ENCODE assay signal across 8 mouse cellular contexts in the genomic region with DNA sequence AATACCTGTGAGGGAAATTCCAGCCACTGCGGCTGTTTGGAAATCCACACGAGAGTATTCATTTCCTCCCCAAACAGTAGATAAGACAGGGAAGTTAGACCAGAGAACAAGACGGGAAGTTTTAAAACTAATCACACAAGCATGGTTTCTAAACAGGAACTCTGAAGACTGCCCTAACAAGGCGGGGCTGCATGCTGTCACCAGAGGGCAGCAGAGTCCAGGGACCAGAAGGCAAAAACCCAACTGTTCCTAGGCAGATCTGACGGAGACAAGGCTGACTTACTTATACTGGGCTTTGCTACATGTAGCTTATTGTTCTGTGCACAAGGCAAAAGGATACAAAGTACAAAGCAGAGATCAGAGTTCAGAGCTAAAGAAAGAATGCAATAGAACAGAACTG. TPM values are rescaled to one million over a fixed set of nuclear protein-coding genes. Genes with fewer than 3 reads are reported as not detected.
A peak's percentile ranks its signal among the peaks of the same experiment; 100 is the strongest.
DNase-seq lines count a peak whose midpoint lies in the region; ATAC-seq and TF ChIP-seq lines count a peak whose summit lies in the region.

No protein-coding gene starts in this region.

- H3K9me3 ChIP-seq in forebrain, postnatal 0 days (ENCODE audit: low read length) = no peaks in the 10 kb centered on the region
- no peaks in the 10 kb centered on the region for H3K9me3 ChIP-seq in forebrain, embryonic 16.5 days (ENCODE audit: control insufficient read depth, low read length)
- no peaks in the 10 kb centered on the region for H3K9me3 ChIP-seq in hindbrain, embryonic 15.5 days
- no peaks in the 10 kb centered on the region for H3K9me3 ChIP-seq in stomach, embryonic 16.5 days (replicated peaks; ENCODE audit: control insufficient read depth, low read length)

- TF ChIP-seq POLR2A in bone marrow, adult 2 months (IDR thresholded peaks at IDR 0.05; ENCODE audit: borderline replicate concordance, control insufficient read depth, low read depth, low read length) = no peak
- TF ChIP-seq POLR2A in embryonic fibroblast, embryonic 13.5 days (IDR thresholded peaks at IDR 0.05; ENCODE audit: low read depth, low read length) = no peak

- no peaks in the 10 kb centered on the region for H3K4me1 ChIP-seq in forebrain, postnatal 0 days (ENCODE audit: insufficient read depth)
- H3K4me1 ChIP-seq in forebrain, embryonic 16.5 days (replicated peaks; ENCODE audit: control insufficient read depth, insufficient read depth, low read length) = peaks cover under 1% of the 10 kb centered on the region
- H3K4me1 ChIP-seq in bone marrow, adult 2 months (ENCODE audit: control insufficient read depth, insufficient read depth, low read length) = no peaks in the 10 kb centered on the region; the same call in 1 of the 2 replicates
- 0 out of 2 replicates have a peak, but pooled peaks cover 2% of the 10 kb centered on the region for H3K4me1 ChIP-seq in embryonic fibroblast, embryonic 13.5 days (ENCODE audit: control insufficient read depth, insufficient read depth, low read length)
- H3K4me1 ChIP-seq in hindbrain, embryonic 15.5 days (replicated peaks) = no peaks in the 10 kb centered on the region
- H3K4me1 ChIP-seq in stomach, embryonic 16.5 days (ENCODE audit: control insufficient read depth, insufficient read depth, low read length) = no peaks in the 10 kb centered on the region

- no peak overlapping the region for H3K4me2 ChIP-seq in forebrain, postnatal 0 days (ENCODE audit: low read depth)
- H3K4me2 ChIP-seq in forebrain, embryonic 16.5 days (ENCODE audit: low read length) = no peak overlapping the region
- H3K4me2 ChIP-seq in hindbrain, embryonic 15.5 days = no peak overlapping the region
- no peak overlapping the region for H3K4me2 ChIP-seq in stomach, embryonic 16.5 days (ENCODE audit: low read depth, low read length)

- 16% methylated on average over 5 of the region's 5 CpGs for WGBS in forebrain, postnatal 0 days
- WGBS in forebrain, embryonic 16.5 days = 18% methylated on average over 5 of the region's 5 CpGs
- under 1% methylated on average over 5 of the region's 5 CpGs for WGBS in bone marrow, adult 2 months
- 15% methylated on average over 5 of the region's 5 CpGs for WGBS in hindbrain, embryonic 15.5 days
- 11% methylated on average over 5 of the region's 5 CpGs for WGBS in stomach, embryonic 16.5 days

- intact Hi-C loops in left cerebral cortex, adult 2 months (cut with DNase I) = loop anchor here (1.0 to 10.0 kb wide), 2 partner anchors 96 to 322 kb away; no protein-coding TSS in a partner anchor

- peak; percentile 79 for DNase-seq in forebrain, postnatal 0 days
- DNase-seq in left cerebral cortex, adult 2 months (ENCODE audit: extremely low spot score in 1 of 2, low spot score in 2 of 2) = peak; percentile 74 to 83

- H3K9ac ChIP-seq in forebrain, postnatal 0 days = no peak overlapping the region
- no peak overlapping the region for H3K9ac ChIP-seq in forebrain, embryonic 16.5 days (replicated peaks; ENCODE audit: low read depth, low read length)
- no peak overlapping the region for H3K9ac ChIP-seq in hindbrain, embryonic 15.5 days
- H3K9ac ChIP-seq in stomach, embryonic 16.5 days (ENCODE audit: low read length) = no peak overlapping the region

- no peak overlapping the region for H3K4me3 ChIP-seq in forebrain, postnatal 0 days (ENCODE audit: low read depth, low read length)
- H3K4me3 ChIP-seq in forebrain, embryonic 16.5 days (replicated peaks; ENCODE audit: low read length) = no peak overlapping the region
- H3K4me3 ChIP-seq in bone marrow, adult 2 months (replicated peaks; ENCODE audit: control insufficient read depth, low read depth, low read length) = no peak overlapping the region
- no peak overlapping the region for H3K4me3 ChIP-seq in embryonic fibroblast, embryonic 13.5 days (ENCODE audit: insufficient read depth, low read length)
- H3K4me3 ChIP-seq in hindbrain, embryonic 15.5 days = no peak overlapping the region
- H3K4me3 ChIP-seq in left cerebral cortex, adult 2 months = no peak overlapping the region
- H3K4me3 ChIP-seq in stomach, embryonic 16.5 days (replicated peaks; ENCODE audit: low read length) = no peak overlapping the region

- H3K27ac ChIP-seq in forebrain, postnatal 0 days (ENCODE audit: low read depth, low read length) = no peak overlapping the region
- H3K27ac ChIP-seq in forebrain, embryonic 16.5 days (ENCODE audit: low read length) = no peak overlapping the region
- H3K27ac ChIP-seq in bone marrow, adult 2 months (ENCODE audit: control insufficient read depth, insufficient read depth, low read depth, low read length, poor library complexity) = no peak overlapping the region
- no peak overlapping the region for H3K27ac ChIP-seq in embryonic fibroblast, embryonic 13.5 days (ENCODE audit: insufficient read depth, low read length)
- H3K27ac ChIP-seq in hindbrain, embryonic 15.5 days (replicated peaks) = no peak overlapping the region
- no peak overlapping the region for H3K27ac ChIP-seq in left cerebral cortex, adult 2 months
- H3K27ac ChIP-seq in stomach, embryonic 16.5 days (ENCODE audit: low read length) = no peak overlapping the region

- peaks cover 4% of the 10 kb centered on the region for H3K27me3 ChIP-seq in forebrain, postnatal 0 days (ENCODE audit: insufficient read depth, low read length)
- H3K27me3 ChIP-seq in forebrain, embryonic 16.5 days (replicated peaks; ENCODE audit: control insufficient read depth, insufficient read depth, low read length) = 0 out of 2 replicates have a peak, but pooled peaks cover 3% of the 10 kb centered on the region
- H3K27me3 ChIP-seq in hindbrain, embryonic 15.5 days = peaks cover 13% of the 10 kb centered on the region
- no peaks in the 10 kb centered on the region for H3K27me3 ChIP-seq in stomach, embryonic 16.5 days (ENCODE audit: control insufficient read depth, insufficient read depth, low read length)

- TF ChIP-seq CTCF in forebrain, postnatal 0 days (IDR thresholded peaks at IDR 0.05; ENCODE audit: low read depth) = peak; percentile 92
- TF ChIP-seq CTCF in bone marrow, adult 2 months (IDR thresholded peaks at IDR 0.05; ENCODE audit: control insufficient read depth, insufficient read depth, low read length) = peak; percentile 97
- peak; percentile 96 for TF ChIP-seq CTCF in embryonic fibroblast, embryonic 13.5 days (IDR thresholded peaks at IDR 0.05; ENCODE audit: borderline replicate concordance, insufficient read depth, low read length)
- peak; percentile 95 for TF ChIP-seq CTCF in left cerebral cortex, adult 2 months (IDR thresholded peaks at IDR 0.05)

- peak; percentile 62; the same call in 1 of the 2 replicates for ATAC-seq in forebrain, postnatal 0 days
- ATAC-seq in forebrain, embryonic 16.5 days = no peak
- ATAC-seq in hindbrain, embryonic 15.5 days (ENCODE audit: low FRiP score, low read depth) = 0 out of 2 replicates have a peak, but pooled peaks have one; percentile 38
- ATAC-seq in monocyte, adult 5-6 weeks (replicated peaks; ENCODE audit: insufficient number of reproducible peaks, low FRiP score, low TSS enrichment, poor library complexity, severe bottlenecking) = peak; percentile 87
- ATAC-seq in stomach, embryonic 16.5 days (ENCODE audit: insufficient read depth, low FRiP score) = peak; percentile 71; the same call in 1 of the 2 replicates

- H3K36me3 ChIP-seq in forebrain, postnatal 0 days (ENCODE audit: insufficient read depth) = no peaks in the 10 kb centered on the region
- H3K36me3 ChIP-seq in forebrain, embryonic 16.5 days (ENCODE audit: control insufficient read depth, insufficient read depth) = no peaks in the 10 kb centered on the region
- H3K36me3 ChIP-seq in hindbrain, embryonic 15.5 days = no peaks in the 10 kb centered on the region
- no peaks in the 10 kb centered on the region for H3K36me3 ChIP-seq in stomach, embryonic 16.5 days (ENCODE audit: control insufficient read depth, insufficient read depth, low read length)

RNA-seq across cellular contexts. Expression of gene Mlkl, which starts 5.2 kb away (rescaled TPM):
- total RNA-seq in forebrain, postnatal 0 days (2014; rRNA removed) = 1.4 TPM in 2 replicates
- 0.54 and 0.94 TPM in 2 replicates for polyA plus RNA-seq in forebrain, postnatal 0 days (2015; fragmentation: Nextera tagmentation; extraction: Ambion mirVana)
- polyA plus RNA-seq in forebrain, embryonic 16.5 days (2015; fragmentation: Nextera tagmentation; extraction: Ambion mirVana) = 0.41 and 0.87 TPM in 2 replicates
- polyA plus RNA-seq in bone marrow, adult 2 months (2011; ENCODE audit: insufficient read depth, insufficient read length, low replicate concordance, missing spikeins) = 7.2 and 24.3 TPM in 2 replicates
- polyA plus RNA-seq in embryonic fibroblast, embryonic 13.5 days (2011; ENCODE audit: insufficient read length, low read depth, missing spikeins) = 30.0 and 33.9 TPM in 2 replicates
- 0.51 and 0.64 TPM in 2 replicates for polyA plus RNA-seq in hindbrain, embryonic 15.5 days (2015; fragmentation: Nextera tagmentation; extraction: Ambion mirVana)
- under 1 TPM; 0.42 to 0.61 TPM for total RNA-seq in left cerebral cortex, adult 2 months (2021)
- 10.0 to 12.0 TPM (median 11.4 TPM) in 3 replicates for total RNA-seq in monocyte, adult 5-6 weeks (2017)
- 2.6 and 2.7 TPM in 2 replicates for polyA plus RNA-seq in stomach, embryonic 16.5 days (2015; fragmentation: Nextera tagmentation; extraction: Ambion mirVana)

RNA-seq across cellular contexts. Expression of gene Rfwd3, which starts 43.2 kb away (rescaled TPM):
- 19.4 and 19.5 TPM in 2 replicates for total RNA-seq in forebrain, postnatal 0 days (2014; rRNA removed)
- 7.2 and 11.1 TPM in 2 replicates for polyA plus RNA-seq in forebrain, postnatal 0 days (2015; fragmentation: Nextera tagmentation; extraction: Ambion mirVana)
- 33.5 and 36.7 TPM in 2 replicates for polyA plus RNA-seq in forebrain, embryonic 16.5 days (2015; fragmentation: Nextera tagmentation; extraction: Ambion mirVana)
- 34.4 and 38.9 TPM in 2 replicates for polyA plus RNA-seq in bone marrow, adult 2 months (2011; ENCODE audit: insufficient read depth, insufficient read length, low replicate concordance, missing spikeins)
- polyA plus RNA-seq in embryonic fibroblast, embryonic 13.5 days (2011; ENCODE audit: insufficient read length, low read depth, missing spikeins) = 30.5 and 35.3 TPM in 2 replicates
- 23.7 and 25.1 TPM in 2 replicates for polyA plus RNA-seq in hindbrain, embryonic 15.5 days (2015; fragmentation: Nextera tagmentation; extraction: Ambion mirVana)
- total RNA-seq in left cerebral cortex, adult 2 months (2021) = 10 to 100 TPM; 19.6 to 19.9 TPM
- total RNA-seq in monocyte, adult 5-6 weeks (2017) = 29.3 to 34.8 TPM (median 33.1 TPM) in 3 replicates
- 47.0 and 50.1 TPM in 2 replicates for polyA plus RNA-seq in stomach, embryonic 16.5 days (2015; fragmentation: Nextera tagmentation; extraction: Ambion mirVana)

RNA-seq across cellular contexts. Expression of gene Fa2h, which starts 50.4 kb away (rescaled TPM):
- total RNA-seq in forebrain, postnatal 0 days (2014; rRNA removed) = 0.29 and 0.31 TPM in 2 replicates
- polyA plus RNA-seq in forebrain, postnatal 0 days (2015; fragmentation: Nextera tagmentation; extraction: Ambion mirVana) = 0.30 and 0.33 TPM in 2 replicates
- not detected in 2 replicates for polyA plus RNA-seq in forebrain, embryonic 16.5 days (2015; fragmentation: Nextera tagmentation; extraction: Ambion mirVana)
- polyA plus RNA-seq in bone marrow, adult 2 months (2011; ENCODE audit: insufficient read depth, insufficient read length, low replicate concordance, missing spikeins) = not detected in 2 replicates
- polyA plus RNA-seq in embryonic fibroblast, embryonic 13.5 days (2011; ENCODE audit: insufficient read length, low read depth, missing spikeins) = not detected in 2 replicates
- polyA plus RNA-seq in hindbrain, embryonic 15.5 days (2015; fragmentation: Nextera tagmentation; extraction: Ambion mirVana) = 0.63 and 0.96 TPM in 2 replicates
- 10 to 100 TPM; 12.4 to 13.7 TPM for total RNA-seq in left cerebral cortex, adult 2 months (2021)
- not detected in 3 replicates for total RNA-seq in monocyte, adult 5-6 weeks (2017)
- 5.9 and 7.9 TPM in 2 replicates for polyA plus RNA-seq in stomach, embryonic 16.5 days (2015; fragmentation: Nextera tagmentation; extraction: Ambion mirVana)
